Mouse (Mus musculus): Measurements from ENCODE around the gene Hormad2. TPM values are rescaled to one million over a fixed set of nuclear protein-coding genes. Genes with fewer than 3 reads are reported as not detected.

Hormad2 gene
- total RNA-seq (2014; fragmentation: Nextera tagmentation), result 1.3 and 2.7 TPM in 2 replicates
- total RNA-seq (2017), result 0.52 TPM in 1 of 2 replicates, not detected in the other

DNA sequence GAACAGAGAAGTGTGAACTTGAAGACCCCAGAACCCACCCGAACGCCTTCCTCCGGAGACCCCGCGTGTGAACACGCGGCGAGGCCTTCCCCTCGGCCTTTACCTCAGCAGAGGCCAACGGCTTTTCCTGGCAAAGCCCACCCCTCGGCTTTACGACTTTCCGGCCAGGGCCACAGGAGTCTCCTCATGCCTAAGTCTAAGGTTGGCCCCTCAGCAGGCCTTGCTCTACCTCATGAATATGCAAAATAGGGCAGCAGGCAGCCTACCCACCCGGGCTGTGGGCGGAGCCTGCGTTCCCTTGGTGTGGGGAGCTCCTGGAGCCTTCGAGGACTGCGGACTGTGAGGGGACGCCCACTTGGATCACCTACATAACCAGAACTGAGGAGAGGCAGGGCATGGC, at the start of gene Hormad2:
Gene Hormad2, minus strand, starts transcription at position 128 of the 400 bp plus-strand sequence.
- ATAC-seq (replicated peaks; ENCODE audit: poor library complexity, severe bottlenecking), result peak; percentile 43

DNA sequence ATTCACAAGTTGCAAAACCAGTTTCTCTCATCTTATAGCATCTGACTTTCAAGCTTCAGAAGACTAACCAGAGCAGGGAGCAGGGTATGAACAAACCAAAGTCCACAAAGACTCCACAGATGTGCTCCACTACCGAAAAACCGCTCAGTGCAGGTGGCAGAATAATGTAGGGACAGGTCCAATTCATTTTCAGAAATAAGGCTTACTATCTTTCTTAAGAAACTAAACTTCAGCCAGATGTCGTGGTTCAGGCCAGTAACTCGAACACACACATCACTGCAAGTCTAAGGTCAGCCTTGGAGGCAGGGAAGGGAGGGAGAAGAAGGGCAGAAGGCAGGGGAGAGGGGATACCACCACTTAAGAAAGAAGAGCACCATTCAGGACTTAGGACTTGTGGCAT, 48.3 kb upstream of the Hormad2 start:
- no peak for ATAC-seq (replicated peaks; ENCODE audit: poor library complexity, severe bottlenecking)

DNA sequence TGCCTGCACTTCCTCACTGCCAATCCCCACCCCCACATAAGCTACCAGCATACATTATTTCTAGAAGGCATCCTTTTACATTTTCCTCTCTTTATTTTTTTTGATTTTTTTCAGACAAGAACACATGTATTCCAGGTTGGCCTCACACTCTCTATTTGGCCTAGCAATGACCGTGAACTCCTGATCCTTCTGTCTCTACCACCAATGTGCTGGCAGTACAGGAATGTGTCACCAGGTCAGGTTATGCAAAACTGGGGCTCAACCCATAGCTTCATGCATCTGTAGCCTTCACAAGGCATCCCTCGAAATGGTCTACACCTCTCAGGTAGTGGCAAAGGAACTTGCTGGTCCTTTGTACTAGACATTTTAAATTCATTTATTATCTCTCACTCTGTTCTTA, 47.9 kb upstream of the Hormad2 start:
- ATAC-seq (replicated peaks; ENCODE audit: poor library complexity, severe bottlenecking), result no peak

DNA sequence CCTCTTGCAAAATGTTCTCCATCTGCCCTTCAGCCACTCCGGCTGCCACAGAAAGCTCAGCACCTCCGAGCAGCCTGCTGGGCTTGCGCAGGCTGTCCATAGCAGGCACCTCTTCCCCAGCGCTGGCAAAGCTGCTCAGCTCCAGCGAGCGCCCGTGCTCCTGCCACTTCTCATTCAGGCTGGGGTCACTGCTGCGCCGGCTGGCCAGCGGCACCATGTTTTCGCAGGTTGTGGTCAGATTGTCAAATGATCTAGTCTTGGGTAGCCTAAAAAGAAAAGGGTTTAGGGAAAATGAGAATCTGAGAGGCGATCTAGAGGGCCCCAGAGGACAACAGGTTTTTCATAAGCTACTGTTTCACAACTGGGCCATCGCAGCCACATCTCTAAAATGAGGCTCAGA, 47.5 kb upstream of the Hormad2 start:
- no peak for ATAC-seq (replicated peaks; ENCODE audit: poor library complexity, severe bottlenecking)

DNA sequence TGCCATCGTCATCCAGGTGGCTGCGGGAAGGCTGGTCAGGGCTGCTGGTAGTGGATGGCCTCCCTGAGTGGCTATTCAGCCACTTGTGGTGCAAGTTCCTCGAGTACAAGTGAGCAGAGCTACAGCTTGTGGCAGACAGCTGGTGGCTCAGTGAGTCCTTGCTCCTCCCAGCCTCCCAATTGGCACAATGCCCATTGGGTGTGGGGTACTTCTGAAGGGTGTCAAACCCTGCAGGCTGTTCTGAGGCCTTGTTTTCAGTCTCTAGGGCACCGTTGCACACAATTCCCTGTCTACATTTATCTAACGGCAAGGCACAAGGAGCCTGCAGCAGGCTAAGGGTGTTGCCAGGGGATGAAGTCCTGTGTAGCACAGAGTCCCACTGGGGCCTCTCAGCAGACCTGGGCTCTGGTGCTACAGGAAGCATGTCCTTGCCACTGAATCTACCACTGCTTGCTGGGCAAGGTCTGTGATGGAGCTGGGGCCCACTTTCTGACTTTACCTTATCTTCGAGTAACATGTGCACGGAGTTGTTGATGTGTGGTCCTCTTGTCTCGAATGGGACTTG, 46.6 kb upstream of the Hormad2 start:
- no peak for ATAC-seq (replicated peaks; ENCODE audit: poor library complexity, severe bottlenecking)

DNA sequence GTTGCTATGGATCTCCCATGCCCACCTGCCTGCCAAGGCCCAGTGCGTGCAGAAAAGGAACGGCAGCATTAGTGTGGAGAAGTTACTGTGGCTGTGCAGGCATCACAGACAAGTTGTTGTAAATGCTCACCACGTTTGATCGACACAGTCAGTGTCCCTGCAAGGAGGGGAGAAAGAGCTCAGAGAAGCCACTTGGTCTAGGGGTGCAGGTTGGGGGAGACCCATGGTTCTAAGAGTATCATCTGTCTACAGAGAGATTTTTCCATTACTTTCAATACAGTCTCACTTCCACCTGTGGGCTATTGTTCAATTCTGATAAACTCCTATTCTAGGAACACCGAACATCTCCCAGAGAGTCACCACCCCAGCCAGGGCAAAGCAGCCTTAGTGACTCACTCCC, 43.6 kb upstream of the Hormad2 start:
- ATAC-seq (replicated peaks; ENCODE audit: poor library complexity, severe bottlenecking), result no peak

DNA sequence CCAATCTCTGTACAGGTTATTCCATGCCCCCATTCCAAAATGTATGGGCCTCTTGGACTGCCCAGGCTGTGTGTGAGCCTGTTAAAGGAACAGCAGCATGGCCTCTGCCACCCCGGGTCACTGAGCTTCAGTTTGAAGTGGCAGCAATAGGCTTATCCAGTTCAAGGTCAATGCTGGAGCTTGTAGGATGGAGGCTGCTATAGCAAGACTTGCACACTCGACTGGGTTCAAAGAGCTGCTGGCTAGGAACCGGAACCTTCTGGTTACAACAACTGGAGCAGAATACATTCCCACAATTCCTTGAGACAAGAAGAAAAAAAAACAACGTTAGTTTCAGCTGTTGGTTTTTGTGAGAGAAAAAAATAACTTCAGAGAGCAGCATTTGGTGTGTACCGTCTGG, 41.7 kb upstream of the Hormad2 start:
- ATAC-seq (replicated peaks; ENCODE audit: poor library complexity, severe bottlenecking), result no peak

DNA sequence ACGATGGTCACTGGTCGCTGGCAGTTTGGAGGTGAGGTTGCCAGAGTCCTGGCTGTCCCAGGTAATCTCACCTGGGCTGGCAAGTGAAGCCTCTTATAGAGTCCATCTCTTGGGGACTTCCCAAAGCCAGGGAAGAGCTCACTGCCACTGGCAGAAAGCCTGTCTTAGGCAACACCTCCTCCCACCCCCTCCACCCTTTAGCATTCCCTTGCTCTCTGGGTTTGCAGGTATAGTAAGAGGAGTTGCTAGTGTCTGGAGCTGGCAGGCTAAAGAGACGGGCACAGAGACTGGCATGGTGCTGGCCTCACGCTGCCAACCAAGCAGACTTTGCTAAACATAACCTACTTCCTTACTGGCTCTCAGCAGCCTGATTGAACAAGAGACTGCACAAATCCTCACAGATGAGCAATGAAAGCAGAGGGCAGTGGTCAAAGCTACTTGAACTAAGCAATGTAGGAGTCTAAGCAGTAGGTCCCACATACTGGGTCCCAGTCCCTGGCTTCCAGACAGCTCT, 35.3 kb upstream of the Hormad2 start:
- no peak for ATAC-seq (replicated peaks; ENCODE audit: poor library complexity, severe bottlenecking)

DNA sequence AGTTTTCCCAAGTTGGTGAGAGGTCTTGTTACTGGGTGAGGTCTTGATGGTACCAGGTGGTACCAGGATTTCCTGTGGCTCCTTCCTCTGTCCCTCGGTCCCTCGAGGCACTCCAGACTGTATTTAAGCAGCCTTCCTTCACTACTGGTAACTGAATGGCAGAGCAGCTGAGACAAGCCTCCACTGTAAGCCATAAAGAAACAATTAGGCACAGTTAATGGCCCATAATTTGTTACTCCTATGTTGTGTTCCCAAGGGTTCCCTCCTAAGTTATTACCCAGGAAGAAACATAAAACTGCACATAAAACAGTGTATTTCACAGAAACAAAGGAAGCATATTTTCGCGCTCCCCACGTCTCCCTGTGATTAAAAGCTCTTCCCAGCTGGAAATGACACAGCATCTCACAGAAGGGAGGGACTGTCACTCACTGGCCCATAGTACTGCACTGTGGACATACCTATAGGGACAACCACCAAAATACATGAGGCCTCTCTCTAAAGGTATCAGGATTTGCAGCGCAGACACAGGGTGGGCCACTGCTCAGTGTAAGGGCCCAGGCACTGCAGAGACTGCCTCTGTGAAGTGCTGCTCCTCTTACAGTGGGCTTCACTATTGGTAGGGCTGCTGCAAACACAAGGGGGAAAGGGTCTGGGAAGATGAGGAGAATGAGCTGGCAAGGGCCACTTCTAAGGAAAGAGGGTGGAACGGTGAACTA, 31.7 kb upstream of the Hormad2 start:
- ATAC-seq (replicated peaks; ENCODE audit: poor library complexity, severe bottlenecking), result no peak

DNA sequence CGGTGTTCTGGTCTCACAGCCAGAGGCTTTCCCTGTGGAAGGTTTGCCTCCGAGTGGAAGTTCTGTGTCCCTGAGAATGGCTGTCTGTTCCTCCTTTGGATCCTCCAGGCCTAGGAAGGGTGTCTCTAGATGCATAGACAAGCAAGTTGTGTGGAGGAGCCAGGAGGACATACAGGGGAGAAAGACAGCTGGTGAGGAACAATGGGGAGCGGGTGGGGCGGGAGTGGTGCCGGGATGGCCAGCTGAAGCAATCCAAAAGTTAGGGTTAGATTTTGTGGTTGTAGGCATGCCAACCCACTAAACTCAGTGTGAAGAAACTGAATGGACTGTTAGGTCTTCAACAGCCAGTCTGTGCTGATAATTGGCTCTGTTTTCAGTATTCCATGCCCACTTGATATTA, 30.8 kb upstream of the Hormad2 start:
- no peak for ATAC-seq (replicated peaks; ENCODE audit: poor library complexity, severe bottlenecking)

DNA sequence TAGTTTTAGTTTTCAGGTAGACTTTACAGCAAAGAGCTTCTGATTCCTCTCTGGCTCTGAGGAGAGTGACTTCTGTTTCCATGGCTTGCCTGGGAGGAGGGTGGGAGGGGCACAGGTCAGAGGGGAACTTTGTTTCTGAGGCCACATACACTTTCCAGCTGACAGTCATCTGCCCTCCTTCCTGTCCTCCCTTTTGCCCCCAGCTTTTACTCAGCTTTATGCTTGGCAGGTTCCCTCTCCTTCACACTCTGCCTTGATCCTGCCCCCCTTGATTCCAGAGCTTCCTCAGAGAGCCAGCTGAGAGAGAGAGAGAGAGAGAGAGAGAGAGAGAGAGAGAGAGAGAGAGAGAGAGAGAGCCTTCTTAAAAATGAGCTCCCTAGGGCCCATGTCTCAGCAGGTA, 30.3 kb upstream of the Hormad2 start:
- ATAC-seq (replicated peaks; ENCODE audit: poor library complexity, severe bottlenecking), result peak; percentile 12; the same call in 1 of the 2 replicates

DNA sequence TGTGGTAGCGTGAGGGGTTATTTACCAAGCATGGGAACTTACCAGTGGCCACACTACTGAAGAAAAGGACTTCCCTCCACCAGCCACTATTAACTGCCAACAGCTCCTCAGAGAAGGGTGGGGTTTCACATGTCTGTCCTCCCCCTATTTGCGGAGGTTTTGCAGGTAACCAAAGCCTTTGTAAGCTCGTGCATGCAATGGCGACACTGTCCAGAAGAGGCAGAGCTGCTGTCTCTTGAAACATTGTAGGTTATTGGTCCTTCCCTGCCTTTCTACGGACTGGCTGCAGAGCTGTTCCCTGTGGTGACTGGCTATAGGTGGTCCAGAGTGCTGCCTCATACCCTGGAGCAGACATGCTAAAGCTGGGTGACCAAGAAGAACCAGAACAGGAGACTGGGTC, 28.2 kb upstream of the Hormad2 start:
- no peak for ATAC-seq (replicated peaks; ENCODE audit: poor library complexity, severe bottlenecking)

DNA sequence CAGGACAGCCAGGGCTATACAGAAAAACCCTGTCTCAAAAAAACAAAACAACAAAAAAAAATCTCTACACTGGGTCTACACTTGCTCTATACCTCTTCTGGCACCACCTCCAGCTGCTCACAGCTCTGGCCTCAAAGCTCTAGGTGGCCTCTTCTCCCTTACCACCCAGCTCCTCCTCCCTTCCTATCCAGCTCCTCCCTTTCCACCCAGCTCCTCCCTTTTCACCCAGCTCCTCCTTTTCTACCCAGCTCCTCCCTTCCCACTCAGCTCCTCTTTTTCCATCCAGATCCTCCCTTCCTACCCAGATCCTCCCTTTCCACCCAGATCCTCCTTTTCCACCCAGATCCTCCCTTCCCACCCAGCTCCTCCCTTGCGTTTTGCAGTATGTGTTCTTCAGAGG, 26.5 kb upstream of the Hormad2 start:
- ATAC-seq (replicated peaks; ENCODE audit: poor library complexity, severe bottlenecking), result no peak

DNA sequence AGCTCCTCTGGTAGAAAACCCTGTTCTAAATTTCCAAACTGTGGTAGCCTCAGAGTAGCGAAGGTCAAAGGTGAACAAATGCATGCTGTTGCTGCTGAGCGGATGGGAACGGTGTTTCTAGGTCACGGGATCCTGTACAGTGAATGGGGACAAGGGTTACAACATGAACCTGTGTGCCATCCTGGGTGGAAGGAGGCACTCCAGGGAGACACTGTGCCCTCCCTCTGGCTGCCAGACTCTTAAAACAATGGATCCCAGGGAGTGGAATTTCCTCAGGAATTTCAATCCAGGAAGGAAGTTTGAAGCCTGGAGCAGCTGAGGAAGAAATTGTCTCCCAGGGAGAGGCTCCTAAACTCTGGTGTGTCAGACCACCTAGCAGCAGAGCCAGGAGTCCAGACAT, 25.3 kb upstream of the Hormad2 start:
- no peak for ATAC-seq (replicated peaks; ENCODE audit: poor library complexity, severe bottlenecking)

DNA sequence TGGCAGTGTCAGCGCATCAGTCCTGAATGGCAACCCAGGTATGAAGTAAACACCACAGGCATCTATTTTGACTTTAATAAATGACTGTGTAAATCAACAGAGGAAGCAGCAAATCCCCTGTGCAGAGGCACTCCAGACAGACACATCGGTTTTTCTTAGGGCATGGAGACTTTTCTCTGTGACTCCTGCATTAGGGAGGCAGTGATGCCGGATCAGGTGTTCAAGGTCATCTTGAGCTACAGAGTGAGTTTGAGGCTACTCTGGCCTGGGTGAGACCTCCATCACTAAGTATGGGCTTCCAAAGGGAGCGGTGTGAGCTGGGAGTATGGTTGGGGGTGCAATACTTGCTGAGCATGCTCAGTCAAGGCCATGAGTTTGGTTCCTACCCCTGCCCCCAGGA, 23.7 kb upstream of the Hormad2 start:
- ATAC-seq (replicated peaks; ENCODE audit: poor library complexity, severe bottlenecking), result no peak

DNA sequence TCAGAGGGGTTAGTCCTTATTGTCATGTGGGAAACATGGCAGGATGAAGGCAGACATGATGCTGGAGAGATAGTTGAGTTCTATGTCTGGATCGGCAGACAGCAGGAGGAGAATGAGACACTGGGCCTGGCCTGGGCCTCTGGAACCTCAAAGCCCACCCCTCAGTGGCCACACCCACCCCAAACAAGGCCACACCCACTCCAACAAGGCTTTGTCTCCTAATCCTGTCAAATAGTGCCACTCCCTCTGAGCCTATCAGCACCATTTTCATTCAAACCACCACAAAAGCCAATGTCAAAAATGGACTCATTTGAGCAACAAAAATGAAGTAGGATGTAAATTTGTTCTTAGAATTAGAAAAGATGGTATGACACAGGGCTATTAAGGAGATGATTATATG, 23.3 kb upstream of the Hormad2 start:
- ATAC-seq (replicated peaks; ENCODE audit: poor library complexity, severe bottlenecking), result no peak

DNA sequence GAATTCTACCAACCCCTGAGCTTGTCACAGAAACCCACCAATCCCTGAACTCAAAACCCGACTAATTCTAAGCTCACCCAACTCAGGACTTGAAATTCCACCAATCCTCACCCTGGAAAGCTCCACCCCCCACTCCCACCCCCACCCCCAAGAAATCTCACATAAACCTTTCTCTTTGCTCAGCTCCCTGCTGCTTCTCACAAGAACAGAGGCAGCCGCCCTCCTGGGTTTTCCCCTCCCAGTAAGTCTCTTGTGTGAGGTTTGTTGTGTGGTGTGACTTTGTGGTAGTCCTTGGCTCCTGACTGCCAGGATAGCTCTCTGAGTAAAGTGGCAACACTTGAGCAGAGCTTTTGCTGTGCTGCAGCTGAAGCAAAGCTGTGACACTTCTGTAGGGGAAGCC, 22.0 kb upstream of the Hormad2 start:
- no peak for ATAC-seq (replicated peaks; ENCODE audit: poor library complexity, severe bottlenecking)

DNA sequence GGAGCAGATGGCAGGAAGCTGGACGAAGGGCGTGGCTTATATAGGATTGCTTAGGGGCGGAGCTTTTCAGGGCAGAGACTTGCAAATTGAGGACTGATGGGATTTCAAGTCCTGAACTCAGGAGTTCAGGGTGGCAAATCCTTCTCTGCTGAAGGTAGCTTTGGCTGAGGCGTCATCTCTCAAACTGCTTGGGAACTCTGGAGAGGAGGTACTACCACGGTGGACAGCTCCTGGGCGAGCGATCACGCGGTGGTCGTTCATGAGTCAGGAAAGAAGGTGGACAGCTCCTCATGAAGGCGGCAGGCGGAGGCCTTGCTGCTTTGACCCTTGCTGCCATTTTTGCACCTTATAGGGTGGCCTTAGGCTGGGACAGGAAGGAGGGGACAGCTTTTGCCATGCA, 20.2 kb upstream of the Hormad2 start:
- peak; percentile 54 for ATAC-seq (replicated peaks; ENCODE audit: poor library complexity, severe bottlenecking)

DNA sequence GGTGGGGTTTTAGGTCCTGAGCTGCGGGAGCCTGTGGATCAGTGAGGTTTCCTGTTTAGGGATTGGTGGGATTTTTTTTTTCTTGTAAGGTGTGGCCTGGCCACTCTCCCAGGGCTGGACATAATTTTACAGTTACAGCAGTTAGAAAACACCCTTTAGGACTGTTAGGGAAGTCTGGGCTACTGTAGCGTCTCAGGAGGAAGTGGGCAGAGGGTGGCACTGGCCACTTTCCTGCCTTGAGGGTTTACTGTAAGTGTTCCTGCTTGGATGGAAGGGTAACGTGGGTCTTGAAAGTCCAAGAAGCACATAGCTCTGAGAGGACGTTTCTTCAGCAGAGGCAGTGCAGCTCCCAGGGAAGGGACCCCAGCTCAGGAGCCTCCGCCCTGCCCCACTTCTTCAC, 19.7 kb upstream of the Hormad2 start:
- ATAC-seq (replicated peaks; ENCODE audit: poor library complexity, severe bottlenecking), result peak; percentile 59

DNA sequence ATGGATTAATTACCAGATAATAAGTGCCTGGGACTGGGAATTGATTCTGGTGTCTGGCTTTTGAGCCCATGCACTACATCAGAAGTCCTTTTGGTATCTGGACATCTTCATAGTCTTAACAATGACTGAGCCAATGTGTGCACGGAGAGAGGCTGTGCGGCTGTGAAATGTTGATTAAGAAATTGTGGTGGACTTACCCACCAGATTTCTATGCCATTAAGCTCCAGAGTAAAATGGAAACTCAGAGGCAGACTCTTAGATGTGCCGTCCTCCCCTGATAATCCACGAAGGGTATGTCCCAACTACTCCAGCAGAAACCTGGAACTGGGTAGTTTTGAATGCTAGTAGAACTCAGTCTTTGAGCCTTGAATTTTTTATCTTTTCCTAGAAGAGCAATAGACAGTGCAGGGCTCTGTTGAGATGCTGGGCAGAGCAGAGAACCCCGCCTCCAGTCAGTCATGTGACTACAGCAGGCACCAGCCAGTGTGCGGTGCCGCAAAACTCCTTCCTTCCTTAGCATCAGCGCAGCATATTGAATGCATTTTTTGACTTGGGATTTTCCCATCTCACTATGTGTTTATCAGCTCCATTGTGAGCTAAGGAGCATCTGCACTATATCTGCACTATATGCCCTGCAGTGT, 14.1 kb upstream of the Hormad2 start:
- no peak for ATAC-seq (replicated peaks; ENCODE audit: poor library complexity, severe bottlenecking)

DNA sequence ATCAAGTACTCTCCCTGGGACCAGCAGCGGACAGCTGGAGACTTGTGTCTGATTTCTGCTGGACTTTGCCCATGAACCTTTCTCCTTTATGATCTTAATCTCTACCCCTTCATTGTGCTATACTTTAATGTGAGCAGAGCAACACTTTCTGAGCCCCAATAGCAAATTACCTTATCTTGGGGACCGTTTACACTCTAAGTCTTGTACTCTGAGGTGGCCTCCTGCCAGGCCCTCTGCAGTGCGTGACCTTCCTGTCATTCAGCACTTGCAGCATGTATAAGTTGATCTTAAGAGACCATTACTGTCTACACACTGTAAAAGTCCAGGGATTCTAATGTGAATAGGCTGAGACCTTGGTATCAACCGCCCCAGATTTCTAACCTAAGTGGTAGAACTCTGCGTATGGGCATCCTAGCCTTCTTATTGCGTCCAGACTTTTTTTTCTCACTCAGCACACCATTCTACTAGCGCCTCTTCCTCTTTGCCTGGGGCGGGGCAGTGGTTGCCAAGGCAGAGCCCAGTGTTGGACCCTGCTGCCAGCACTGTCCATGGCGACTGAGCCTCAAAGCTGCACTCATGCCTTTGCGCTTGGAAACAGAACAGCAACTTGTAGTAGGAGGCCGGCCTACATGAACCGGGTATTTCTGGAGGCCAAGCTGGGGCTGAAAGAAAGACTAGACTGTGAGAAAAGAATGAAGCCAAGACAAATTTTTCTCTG, 11.7 kb upstream of the Hormad2 start:
- no peak; the same call in 1 of the 2 replicates for ATAC-seq (replicated peaks; ENCODE audit: poor library complexity, severe bottlenecking)

All from granulocyte monocyte progenitor cell, adult 5-6 weeks (primary cell).